Mouse (Mus musculus): ENCODE data around the gene Rps6ka3. TPM values are rescaled to one million over a fixed set of nuclear protein-coding genes. Genes with fewer than 3 reads are reported as not detected.

The Rps6ka3 gene
- polyA plus RNA-seq (2015; fragmentation: Nextera tagmentation; extraction: Ambion mirVana) = 1.3 and 1.4 TPM in 2 replicates

GRCm38 (mm10) chrX:159210007-159210406 is at the start of gene Rps6ka3:
TSS of gene Rps6ka3 (plus strand) at chrX:159210307.
- Histone ChIP-seq H3K9me3 (replicated peaks) (no peaks in the 10 kb centered on the region), H3K36me3 (replicated peaks) (no peaks in the 10 kb centered on the region), H3K4me1 (replicated peaks) (no peaks in the 10 kb centered on the region), H3K4me2 (no peak within 1 kb of the TSS), H3K4me3 (replicated peaks) (no peak within 1 kb of the TSS), H3K9ac (no peak within 1 kb of the TSS), H3K27ac (replicated peaks) (no peak within 1 kb of the TSS), H3K27me3 (no peaks in the 10 kb centered on the region)
- no peak for ATAC-seq (ENCODE audit: insufficient read depth)
- WGBS (ENCODE audit: insufficient replicate concordance) = 73% methylated on average over 4 of the region's 4 CpGs

DNA sequence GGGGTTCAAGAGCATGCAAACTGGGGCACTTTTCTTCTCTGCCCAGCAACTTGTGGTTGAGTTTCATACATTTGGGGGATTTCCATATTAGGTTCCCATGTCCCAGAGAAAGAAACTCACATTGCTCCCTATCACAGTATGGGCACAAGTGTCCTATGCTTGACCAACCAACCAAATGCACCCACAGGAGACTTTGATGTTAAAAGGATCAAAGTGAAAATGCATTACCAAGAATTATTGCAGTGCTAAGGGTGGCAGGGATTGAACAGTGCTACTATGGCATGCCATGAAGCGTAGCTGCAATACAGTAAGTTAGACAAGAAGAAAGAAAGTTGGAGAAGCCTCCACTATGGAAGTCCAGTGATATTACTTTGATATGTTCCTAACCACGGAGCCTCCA is 40.9 kb upstream of the Rps6ka3 start:
- whole genome bisulfite sequencing (ENCODE audit: insufficient replicate concordance) = 51% methylated on average over 2 of the region's 2 CpGs

DNA sequence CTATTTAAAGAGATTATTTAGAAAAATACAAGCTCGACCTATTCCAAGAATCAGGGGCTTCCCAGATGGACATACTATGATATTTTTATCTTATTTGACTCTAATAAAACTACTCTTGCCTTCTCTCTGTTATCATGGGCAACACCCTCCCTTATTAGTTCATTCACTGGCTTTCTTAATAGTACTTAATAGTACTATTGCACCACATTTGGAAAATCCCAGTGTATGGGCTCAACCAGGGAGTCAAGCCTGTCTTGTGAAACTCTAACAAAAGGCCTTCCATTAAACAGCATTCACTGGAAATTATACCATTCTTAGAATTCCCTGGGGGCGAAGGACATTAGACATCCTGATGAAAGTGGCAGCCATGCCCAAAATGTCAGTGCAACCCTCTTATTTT is 38.5 kb upstream of the Rps6ka3 start:
- Histone ChIP-seq H3K27ac (replicated peaks) (no peak overlapping the region), H3K27me3 (no peaks in the 10 kb centered on the region), H3K4me1 (replicated peaks) (no peaks in the 10 kb centered on the region), H3K36me3 (replicated peaks) (no peaks in the 10 kb centered on the region), H3K9me3 (replicated peaks) (no peaks in the 10 kb centered on the region), H3K4me3 (replicated peaks) (no peak overlapping the region), H3K4me2 (no peak overlapping the region), H3K9ac (no peak overlapping the region)
- WGBS (ENCODE audit: insufficient replicate concordance) = 49% methylated on average over 2 of the region's 2 CpGs
- no peak for ATAC-seq (ENCODE audit: insufficient read depth)

More for the DNA sequence above, 40.9 kb upstream of the Rps6ka3 start:
- Histone ChIP-seq H3K4me1 (replicated peaks) (no peaks in the 10 kb centered on the region), H3K4me3 (replicated peaks) (no peak overlapping the region), H3K27ac (replicated peaks) (no peak overlapping the region), H3K9me3 (replicated peaks) (no peaks in the 10 kb centered on the region), H3K27me3 (no peaks in the 10 kb centered on the region), H3K36me3 (replicated peaks) (no peaks in the 10 kb centered on the region), H3K4me2 (no peak overlapping the region), H3K9ac (no peak overlapping the region)
- no peak for ATAC-seq (ENCODE audit: insufficient read depth)

- no peaks in the 10 kb centered on the region for H3K4me1 ChIP-seq (replicated peaks)
- no peaks in the 10 kb centered on the region for H3K9me3 ChIP-seq (replicated peaks)
- 66% methylated on average over 4 of the region's 4 CpGs for WGBS (ENCODE audit: insufficient replicate concordance)
- H3K27ac ChIP-seq (replicated peaks) = no peak overlapping the region
- no peak overlapping the region for H3K4me3 ChIP-seq (replicated peaks)
- H3K9ac ChIP-seq = no peak overlapping the region
- H3K36me3 ChIP-seq (replicated peaks) = no peaks in the 10 kb centered on the region
- H3K27me3 ChIP-seq = no peaks in the 10 kb centered on the region
- no peak for ATAC-seq (ENCODE audit: insufficient read depth)
- H3K4me2 ChIP-seq = no peak overlapping the region
Measured at GRCm38 (mm10) chrX:159191581-159191980, 18.5 kb upstream of the Rps6ka3 start.

DNA sequence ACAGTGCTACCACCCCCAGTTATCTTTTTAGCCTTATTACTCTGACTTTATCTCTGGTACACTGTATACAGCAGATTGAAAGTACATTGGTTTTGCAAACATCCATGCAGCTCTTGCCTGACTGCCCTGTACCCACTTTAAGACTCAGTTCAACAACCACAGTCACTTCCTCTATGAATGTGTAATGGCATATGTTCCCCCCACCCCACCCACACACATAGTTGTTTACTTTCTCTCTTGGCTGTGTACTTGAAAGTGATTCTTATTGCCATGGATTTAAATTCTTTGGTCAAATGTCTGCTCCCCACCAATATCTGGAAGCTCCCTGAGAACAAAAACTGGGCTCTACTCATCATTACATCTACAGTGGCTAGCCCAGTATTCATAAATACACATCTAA is 10.6 kb upstream of the Rps6ka3 start:
- H3K27me3 ChIP-seq = no peaks in the 10 kb centered on the region; the same call in 1 of the 2 replicates
- no peak overlapping the region for H3K9ac ChIP-seq
- no peak for ATAC-seq (ENCODE audit: insufficient read depth)
- no peaks in the 10 kb centered on the region for H3K4me1 ChIP-seq (replicated peaks)
- H3K36me3 ChIP-seq (replicated peaks) = no peaks in the 10 kb centered on the region
- no peaks in the 10 kb centered on the region for H3K9me3 ChIP-seq (replicated peaks)
- no peak overlapping the region for H3K27ac ChIP-seq (replicated peaks)
- H3K4me2 ChIP-seq = no peak overlapping the region
- H3K4me3 ChIP-seq (replicated peaks) = no peak overlapping the region

- no peaks in the 10 kb centered on the region; the same call in 1 of the 2 replicates for H3K27me3 ChIP-seq
- H3K9ac ChIP-seq = no peak overlapping the region
- no peaks in the 10 kb centered on the region for H3K9me3 ChIP-seq (replicated peaks)
- H3K4me2 ChIP-seq = no peak overlapping the region
- no peak for ATAC-seq (ENCODE audit: insufficient read depth)
- no peaks in the 10 kb centered on the region for H3K36me3 ChIP-seq (replicated peaks)
- WGBS (ENCODE audit: insufficient replicate concordance) = 25% methylated on average over 5 of the region's 5 CpGs
- no peaks in the 10 kb centered on the region for H3K4me1 ChIP-seq (replicated peaks)
- no peak overlapping the region for H3K27ac ChIP-seq (replicated peaks)
- H3K4me3 ChIP-seq (replicated peaks) = no peak overlapping the region
Measured at GRCm38 (mm10) chrX:159200101-159200500, 10.0 kb upstream of the Rps6ka3 start.

- no peak overlapping the region for H3K4me3 ChIP-seq (replicated peaks)
- H3K27me3 ChIP-seq = no peaks in the 10 kb centered on the region
- no peaks in the 10 kb centered on the region for H3K4me1 ChIP-seq (replicated peaks)
- no peaks in the 10 kb centered on the region for H3K9me3 ChIP-seq (replicated peaks)
- no peak overlapping the region for H3K4me2 ChIP-seq
- H3K27ac ChIP-seq (replicated peaks) = no peak overlapping the region
- no peaks in the 10 kb centered on the region for H3K36me3 ChIP-seq (replicated peaks)
- no peak for ATAC-seq (ENCODE audit: insufficient read depth)
- H3K9ac ChIP-seq = no peak overlapping the region
- 33% methylated on average over 5 of the region's 5 CpGs for WGBS (ENCODE audit: insufficient replicate concordance)
Measured at GRCm38 (mm10) chrX:159210892-159211583, 931 bp downstream of the Rps6ka3 start.

- Histone ChIP-seq H3K27me3 (no peaks in the 10 kb centered on the region), H3K4me1 (replicated peaks) (no peaks in the 10 kb centered on the region), H3K27ac (replicated peaks) (no peak overlapping the region), H3K9me3 (replicated peaks) (no peaks in the 10 kb centered on the region), H3K36me3 (replicated peaks) (no peaks in the 10 kb centered on the region), H3K4me2 (no peak overlapping the region), H3K4me3 (replicated peaks) (no peak overlapping the region), H3K9ac (no peak overlapping the region)
- no peak for ATAC-seq (ENCODE audit: insufficient read depth)
- WGBS (ENCODE audit: insufficient replicate concordance) = 27% methylated on average over 3 of the region's 3 CpGs
Measured at GRCm38 (mm10) chrX:159215253-159215652, 5.1 kb downstream of the Rps6ka3 start.

- Histone ChIP-seq H3K4me3 (replicated peaks) (no peak overlapping the region), H3K4me2 (no peak overlapping the region), H3K9me3 (replicated peaks) (no peaks in the 10 kb centered on the region), H3K27me3 (no peaks in the 10 kb centered on the region), H3K4me1 (replicated peaks) (no peaks in the 10 kb centered on the region), H3K9ac (no peak overlapping the region), H3K27ac (replicated peaks) (no peak overlapping the region), H3K36me3 (replicated peaks) (no peaks in the 10 kb centered on the region)
- no peak for ATAC-seq (ENCODE audit: insufficient read depth)
- 52% methylated on average over 3 of the region's 3 CpGs for WGBS (ENCODE audit: insufficient replicate concordance)
Measured at GRCm38 (mm10) chrX:159222474-159222873, 12.4 kb downstream of the Rps6ka3 start.

- Histone ChIP-seq H3K4me2 (no peak overlapping the region), H3K27me3 (no peaks in the 10 kb centered on the region), H3K27ac (replicated peaks) (no peak overlapping the region), H3K4me3 (replicated peaks) (no peak overlapping the region), H3K36me3 (replicated peaks) (no peaks in the 10 kb centered on the region), H3K4me1 (replicated peaks) (no peaks in the 10 kb centered on the region), H3K9ac (no peak overlapping the region), H3K9me3 (replicated peaks) (no peaks in the 10 kb centered on the region)
- WGBS (ENCODE audit: insufficient replicate concordance) = 39% methylated on average over 1 of the region's 1 CpGs
- no peak for ATAC-seq (ENCODE audit: insufficient read depth)
Measured at GRCm38 (mm10) chrX:159237275-159237674, 27.2 kb downstream of the Rps6ka3 start.

DNA sequence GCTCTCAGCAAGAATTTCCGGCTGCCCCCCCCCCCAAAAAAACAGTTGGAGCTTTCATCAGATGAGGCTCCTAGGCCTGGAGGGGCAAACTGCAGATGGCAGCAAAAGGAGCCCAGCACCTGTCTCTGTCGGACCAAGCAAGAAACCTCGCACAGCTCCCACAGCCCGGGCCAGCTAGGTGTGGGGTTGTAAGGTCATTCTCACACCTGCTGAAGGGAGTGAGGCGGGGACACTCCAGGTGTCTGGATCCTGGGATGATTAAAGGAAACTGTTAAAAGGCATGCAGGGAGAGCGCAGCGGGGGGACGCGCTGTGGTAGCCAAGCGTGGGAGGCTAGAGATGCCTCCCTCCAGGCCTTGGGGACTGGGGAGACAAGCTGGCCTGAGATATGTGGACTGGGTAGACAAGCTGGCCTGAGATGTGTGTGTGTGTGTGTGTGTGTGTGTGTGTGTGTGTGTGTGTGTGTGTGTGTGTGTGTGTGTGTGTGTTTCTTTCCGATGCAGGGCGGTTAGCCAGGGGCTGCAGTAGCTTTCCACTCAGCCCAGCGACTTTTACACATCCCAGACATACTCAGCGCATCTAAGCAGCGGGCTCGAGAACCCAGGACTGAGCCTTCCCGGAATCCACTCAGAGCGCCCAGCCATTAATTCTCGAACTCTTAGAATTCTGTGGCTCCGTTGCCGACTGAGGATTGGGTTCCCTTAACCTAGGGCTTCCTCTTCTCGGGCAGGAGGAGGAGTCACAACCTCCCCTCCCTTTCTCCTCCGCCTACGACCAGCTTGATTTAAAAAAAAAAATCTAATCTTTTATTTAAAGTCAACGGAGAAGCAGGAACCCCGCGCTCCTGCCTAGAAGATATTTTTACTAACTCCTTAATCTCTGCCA is 44.1 kb downstream of the Rps6ka3 start:
- ATAC-seq (ENCODE audit: insufficient read depth) = peak; percentile 10; the same call in 1 of the 2 replicates
- no peaks in the 10 kb centered on the region for H3K36me3 ChIP-seq (replicated peaks)
- peak overlapping the region; percentile 56; the same call in 1 of the 2 replicates for H3K9ac ChIP-seq

More for the DNA sequence above, 44.1 kb downstream of the Rps6ka3 start:
- H3K4me1 ChIP-seq (replicated peaks) = peaks cover 12% of the 10 kb centered on the region; the same call in 1 of the 2 replicates
- H3K4me3 ChIP-seq (replicated peaks) = peak overlapping the region; percentile 73
- 20% methylated on average over 24 of the region's 27 CpGs for WGBS (ENCODE audit: insufficient replicate concordance)
- no peaks in the 10 kb centered on the region for H3K9me3 ChIP-seq (replicated peaks)
- H3K27ac ChIP-seq (replicated peaks) = peak overlapping the region; percentile 89
- peak overlapping the region; percentile 89 for H3K4me2 ChIP-seq
- no peaks in the 10 kb centered on the region for H3K27me3 ChIP-seq
